Mouse (Mus musculus) cortical plate, adult 2 months (tissue): Measurements from ENCODE around the gene Cdc26.

Experiments
- CTCF ChIP-seq: fragments of 200-500 bp; IDR thresholded peaks from 2 replicates; pipeline ENCODE4 v1.5.1; 2011; ENCODE audit warnings: mild to moderate bottlenecking, control low read depth, low read length; ENCODE audit not compliant: insufficient read depth; ENCODE audit errors: extremely low read depth
- POLR2A ChIP-seq: fragments of 200-500 bp; IDR thresholded peaks from 2 replicates; pipeline ENCODE4 v1.6.1; 2011; ENCODE audit warnings: mild to moderate bottlenecking, low read length, control low read depth; ENCODE audit not compliant: insufficient read depth; ENCODE audit errors: extremely low read depth

DNA sequence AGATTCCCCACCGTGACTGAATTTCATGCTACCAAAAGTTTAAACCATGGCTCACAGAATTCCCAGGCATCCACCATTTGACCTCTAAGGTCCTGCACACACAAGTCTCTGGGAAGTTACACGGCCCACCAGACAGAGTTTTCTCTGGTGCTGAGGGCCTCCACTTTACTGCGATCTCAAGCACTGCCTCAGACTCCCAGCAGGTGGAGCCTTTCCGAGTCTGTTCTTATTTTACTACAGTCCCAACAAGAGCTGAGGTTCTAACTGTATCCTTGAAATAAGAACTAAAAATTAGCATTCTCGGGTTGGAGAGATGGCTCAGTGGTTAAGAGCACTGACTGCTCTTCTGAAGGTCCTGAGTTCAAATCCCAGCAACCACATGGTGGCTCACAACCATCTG lies 46.6 kb upstream of the Cdc26 start:
- peak; percentile 57 for TF ChIP-seq CTCF
- TF ChIP-seq POLR2A, result no peak
